Mouse (Mus musculus): ENCODE results near the gene Arhgap33. TPM values are rescaled to one million over a fixed set of nuclear protein-coding genes. Genes with fewer than 3 reads are reported as not detected.
A peak's percentile ranks its signal among the peaks of the same experiment; 100 is the strongest.

Gene Arhgap33
- total RNA-seq, 1 experiment from 2014 or later, result 10.3 TPM

DNA sequence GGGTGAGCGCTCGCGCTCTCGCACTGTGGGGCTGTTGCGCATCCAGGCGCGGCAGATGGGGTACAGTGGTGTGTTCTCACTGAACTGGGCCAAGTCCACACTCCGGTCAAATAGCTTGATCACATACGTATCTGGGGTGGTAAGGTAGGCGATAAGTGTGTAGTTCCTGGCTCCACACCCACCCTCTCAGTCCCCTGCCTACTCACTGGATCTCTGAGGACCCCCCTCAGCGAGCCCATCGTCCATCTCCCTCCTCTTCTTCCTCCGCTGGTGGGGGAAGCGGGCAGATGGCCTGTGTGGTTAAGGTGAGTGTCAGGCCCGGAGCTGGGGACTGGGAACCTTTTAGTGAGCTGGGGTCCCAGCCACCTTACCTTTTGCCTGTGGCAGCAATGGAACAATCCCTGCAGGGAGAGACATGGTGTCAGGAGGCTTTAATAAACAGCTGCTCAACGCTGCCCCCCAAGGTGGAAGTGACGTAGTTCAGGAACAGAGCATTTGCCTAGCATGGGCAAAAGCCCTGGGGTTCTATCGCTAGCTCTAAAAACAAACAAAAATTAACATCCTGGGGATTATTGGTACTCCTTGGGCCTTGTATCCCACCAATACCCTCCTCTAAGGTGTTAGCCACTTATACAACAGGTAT, 22.2 kb upstream of the Arhgap33 start:
- ATAC-seq (replicated peaks in 1 of 2; ENCODE audit: insufficient read depth in 1 of 2, low FRiP score in 2 of 2, low TSS enrichment in 1 of 2, low read depth in 1 of 2, poor library complexity in 2 of 2, severe bottlenecking in 2 of 2), result no peak

DNA sequence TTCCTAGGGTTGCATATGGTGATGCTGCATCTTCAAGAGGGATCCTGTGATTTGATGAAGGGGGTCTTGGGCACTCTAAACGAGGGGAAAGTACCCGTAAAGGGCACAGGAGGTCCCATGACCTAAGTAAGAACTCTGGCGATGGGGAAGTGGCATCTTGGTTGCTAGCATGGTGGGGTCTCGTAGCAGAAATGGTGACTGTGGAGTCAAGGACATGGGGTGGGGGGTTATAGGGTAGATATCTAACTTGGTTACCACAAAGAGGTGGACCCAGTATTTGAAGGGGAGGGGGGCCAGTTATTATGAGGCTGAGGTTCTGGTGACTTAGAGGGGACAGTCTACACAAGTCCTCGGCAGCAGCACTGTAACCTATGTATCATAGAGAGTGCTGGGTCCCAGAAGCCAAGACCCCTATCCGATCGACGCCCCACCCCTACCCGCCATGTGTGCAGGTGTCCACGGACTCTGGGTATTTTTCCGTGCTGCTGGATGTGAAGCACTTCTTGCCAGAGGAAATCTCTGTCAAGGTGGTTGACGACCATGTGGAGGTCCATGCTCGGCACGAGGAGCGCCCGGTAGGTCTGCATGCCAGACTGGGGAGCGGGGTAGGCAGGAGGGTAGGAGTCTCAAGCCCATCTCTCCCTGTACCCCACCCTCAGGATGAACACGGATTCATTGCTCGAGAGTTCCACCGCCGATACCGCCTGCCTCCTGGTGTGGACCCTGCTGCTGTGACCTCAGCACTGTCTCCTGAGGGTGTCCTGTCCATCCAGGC, 19.1 kb upstream of the Arhgap33 start:
- ATAC-seq (replicated peaks in 1 of 2; ENCODE audit: insufficient read depth in 1 of 2, low FRiP score in 2 of 2, low TSS enrichment in 1 of 2, low read depth in 1 of 2, poor library complexity in 2 of 2, severe bottlenecking in 2 of 2), result no peak

DNA sequence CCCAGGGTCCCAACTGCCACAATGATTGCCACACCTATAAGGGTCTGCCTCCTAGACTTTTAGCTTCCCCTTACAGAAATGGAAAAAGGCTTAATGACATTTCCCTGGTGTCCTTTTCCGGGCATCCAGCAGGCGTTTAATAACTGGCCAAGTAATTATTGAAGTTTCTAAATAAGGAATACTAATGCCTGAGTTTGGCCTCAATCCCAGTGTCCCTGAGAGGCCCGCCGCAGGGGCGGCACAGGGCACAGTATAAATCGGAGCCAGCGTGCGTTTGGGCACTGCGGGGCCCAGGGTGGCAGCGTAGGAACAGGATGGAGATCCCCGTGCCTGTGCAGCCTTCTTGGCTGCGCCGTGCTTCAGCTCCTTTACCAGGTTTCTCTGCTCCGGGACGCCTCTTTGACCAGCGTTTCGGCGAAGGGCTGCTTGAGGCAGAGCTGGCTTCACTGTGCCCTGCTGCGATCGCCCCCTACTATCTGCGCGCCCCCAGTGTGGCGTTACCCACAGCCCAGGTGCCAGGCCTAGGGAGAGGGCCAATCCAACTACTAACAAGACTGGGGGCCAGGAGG, 18.2 kb upstream of the Arhgap33 start:
- no peak for ATAC-seq (replicated peaks in 1 of 2; ENCODE audit: insufficient read depth in 1 of 2, low FRiP score in 2 of 2, low TSS enrichment in 1 of 2, low read depth in 1 of 2, poor library complexity in 2 of 2, severe bottlenecking in 2 of 2)

DNA sequence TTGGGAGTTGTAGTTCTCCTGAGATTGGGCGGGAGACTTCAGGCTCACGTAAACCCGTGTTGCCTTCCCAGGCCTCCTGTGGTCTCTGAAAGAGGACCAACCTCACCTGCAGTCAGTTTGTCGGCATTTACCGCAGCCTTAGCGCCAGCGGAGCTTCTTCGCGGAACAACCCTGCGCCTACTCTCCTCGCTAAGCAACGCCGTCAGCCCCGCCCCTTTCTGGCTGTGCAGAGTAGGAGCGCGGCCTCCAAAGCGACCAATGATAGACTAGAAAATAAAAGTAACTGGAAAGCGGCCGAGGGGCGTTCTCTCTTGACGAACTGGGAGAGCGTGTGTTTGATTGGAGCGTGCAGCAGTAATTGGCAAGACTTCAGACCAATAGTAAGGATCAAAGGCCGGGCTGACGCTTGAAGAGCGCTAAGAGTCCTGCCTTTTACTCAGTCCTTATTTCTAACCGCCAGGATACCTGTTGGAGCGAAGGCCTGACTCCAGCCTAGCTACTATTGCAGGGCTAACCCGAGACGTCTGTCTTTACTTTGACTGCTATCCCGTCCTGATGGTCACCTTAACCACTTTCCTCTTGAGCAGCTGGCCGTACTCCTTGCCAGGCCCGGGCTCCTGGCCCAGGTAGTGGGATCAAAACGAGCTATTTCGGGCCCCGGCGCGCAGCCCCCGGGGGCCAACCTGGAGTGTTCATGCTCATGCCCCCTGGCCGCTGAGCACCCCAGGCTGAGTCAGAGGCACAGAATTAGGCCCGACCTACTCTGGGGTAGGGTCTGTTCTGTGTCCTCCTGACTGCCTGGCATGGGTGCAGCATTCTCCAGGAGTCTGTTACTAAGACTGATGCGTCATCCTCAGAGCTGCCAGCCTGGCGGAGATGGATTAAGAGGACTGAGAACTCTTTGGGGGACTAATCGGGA, 17.5 kb upstream of the Arhgap33 start, which contains the start of the genes Hspb6 and Proser3:
Hspb6 (plus strand) TSS at position 77 of the 919 bp plus-strand sequence.
Proser3 (minus strand) TSS at position 198 of the 919 bp plus-strand sequence.
- ATAC-seq (replicated peaks in 1 of 2; ENCODE audit: insufficient read depth in 1 of 2, low FRiP score in 2 of 2, low TSS enrichment in 1 of 2, low read depth in 1 of 2, poor library complexity in 2 of 2, severe bottlenecking in 2 of 2), result peak; percentile 86 to 92

DNA sequence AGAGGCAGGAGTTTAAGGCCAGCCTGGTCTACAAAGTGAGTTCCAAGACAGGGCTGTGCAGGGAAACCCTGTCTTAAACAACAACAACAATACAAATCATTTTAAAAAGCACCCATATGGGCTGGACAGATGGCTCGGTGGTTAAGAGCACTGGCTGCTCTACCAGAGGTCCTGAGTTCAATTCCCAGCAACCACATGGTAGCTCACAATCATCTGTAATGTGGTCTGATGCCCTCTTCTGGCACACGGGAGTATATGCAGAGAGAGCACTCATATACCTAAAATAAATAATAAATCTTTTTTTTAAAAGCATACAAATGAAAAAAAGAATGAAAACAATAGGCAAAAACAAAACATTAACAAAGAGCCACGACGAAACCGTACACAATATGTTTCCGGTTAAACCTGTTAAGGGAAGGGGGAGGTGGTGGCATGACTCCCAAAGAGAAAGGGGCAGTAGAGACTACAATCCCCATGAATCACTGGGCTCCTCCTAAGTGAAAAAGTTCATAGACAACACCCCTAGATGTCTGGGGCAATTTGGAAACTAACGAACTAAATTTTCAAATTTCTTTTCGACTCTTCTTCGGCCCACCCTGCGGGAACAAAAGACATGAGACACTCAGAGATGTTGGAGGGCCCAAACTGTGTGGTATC, 16.7 kb upstream of the Arhgap33 start:
- peak; percentile 58 to 61 for ATAC-seq (replicated peaks in 1 of 2; ENCODE audit: insufficient read depth in 1 of 2, low FRiP score in 2 of 2, low TSS enrichment in 1 of 2, low read depth in 1 of 2, poor library complexity in 2 of 2, severe bottlenecking in 2 of 2)

DNA sequence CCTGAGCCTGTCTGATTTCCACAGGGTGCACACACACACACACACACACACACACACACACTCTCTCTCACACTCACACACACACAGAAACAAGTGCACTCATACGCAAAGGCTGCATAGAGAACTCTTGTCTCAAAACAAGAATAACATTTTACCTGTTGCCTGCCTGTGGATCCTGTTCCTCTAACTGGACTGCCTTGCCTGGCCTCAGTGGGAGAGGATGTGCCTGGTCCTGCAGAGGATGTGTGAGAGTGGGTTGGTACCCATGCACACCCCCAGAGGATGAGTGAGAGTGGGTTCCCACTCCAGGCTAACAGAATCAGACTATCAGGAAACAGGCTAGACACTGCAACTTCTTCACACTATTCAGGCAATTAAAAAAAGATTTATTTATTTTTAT, 15.7 kb upstream of the Arhgap33 start:
- no peak for ATAC-seq (replicated peaks in 1 of 2; ENCODE audit: insufficient read depth in 1 of 2, low FRiP score in 2 of 2, low TSS enrichment in 1 of 2, low read depth in 1 of 2, poor library complexity in 2 of 2, severe bottlenecking in 2 of 2)

DNA sequence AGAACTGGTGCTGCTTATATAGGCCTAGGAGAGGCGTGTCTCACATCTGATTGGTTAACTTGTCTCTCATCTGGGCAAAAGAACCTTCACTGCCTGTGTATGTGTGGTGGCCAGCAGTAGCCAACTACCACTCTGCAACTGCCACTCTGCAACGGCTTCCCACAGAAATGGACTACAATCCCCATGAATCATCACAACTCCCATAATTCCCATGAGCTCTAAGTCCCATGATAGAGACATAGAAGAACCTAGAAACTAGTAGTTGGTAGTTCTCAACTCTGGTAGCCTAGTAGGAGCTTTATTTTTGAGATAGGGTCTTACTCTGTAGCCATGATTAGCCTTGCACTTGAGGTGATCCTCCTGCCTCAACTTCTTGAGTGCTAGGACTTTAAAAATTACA, 15.0 kb upstream of the Arhgap33 start:
- ATAC-seq (replicated peaks in 1 of 2; ENCODE audit: insufficient read depth in 1 of 2, low FRiP score in 2 of 2, low TSS enrichment in 1 of 2, low read depth in 1 of 2, poor library complexity in 2 of 2, severe bottlenecking in 2 of 2), result no peak

DNA sequence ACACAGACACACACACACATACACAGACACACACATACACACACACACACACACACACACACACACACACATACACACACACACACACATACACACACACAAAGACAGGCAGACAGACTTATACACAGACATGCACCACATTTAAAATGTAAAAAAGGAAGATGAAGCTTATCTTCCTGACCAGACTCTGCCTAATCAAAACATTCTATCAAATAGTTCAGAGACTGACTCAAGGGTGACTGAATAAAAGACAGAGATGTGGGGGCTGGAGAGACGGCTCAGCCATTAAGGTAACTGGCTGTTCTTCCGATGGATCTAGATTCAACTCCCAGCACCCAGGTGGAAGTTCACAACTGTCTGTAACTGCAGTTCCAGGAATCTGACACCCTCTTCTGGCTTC, 9.5 kb upstream of the Arhgap33 start:
- no peak for ATAC-seq (replicated peaks in 1 of 2; ENCODE audit: insufficient read depth in 1 of 2, low FRiP score in 2 of 2, low TSS enrichment in 1 of 2, low read depth in 1 of 2, poor library complexity in 2 of 2, severe bottlenecking in 2 of 2)

DNA sequence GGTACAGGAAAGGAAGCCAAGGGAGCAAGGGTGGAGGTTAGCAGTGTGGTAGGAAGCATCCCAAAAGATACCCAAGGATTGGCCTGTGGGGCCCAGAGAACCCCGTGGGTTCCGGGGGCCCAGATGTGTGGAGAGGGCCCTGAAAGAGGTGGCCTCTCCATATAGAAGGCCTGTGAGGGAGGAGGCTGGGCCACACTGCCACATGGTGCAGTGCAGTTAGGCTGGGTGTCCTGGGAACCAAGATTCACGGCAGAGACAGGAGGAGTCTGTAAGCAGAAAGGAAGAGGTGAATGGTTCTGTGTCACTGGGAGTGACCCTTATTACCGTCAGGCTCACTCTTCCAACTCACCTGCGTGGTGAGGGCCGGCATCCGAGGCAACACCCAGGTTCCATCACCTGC, 5.7 kb upstream of the Arhgap33 start:
- ATAC-seq (replicated peaks in 1 of 2; ENCODE audit: insufficient read depth in 1 of 2, low FRiP score in 2 of 2, low TSS enrichment in 1 of 2, low read depth in 1 of 2, poor library complexity in 2 of 2, severe bottlenecking in 2 of 2), result no peak

DNA sequence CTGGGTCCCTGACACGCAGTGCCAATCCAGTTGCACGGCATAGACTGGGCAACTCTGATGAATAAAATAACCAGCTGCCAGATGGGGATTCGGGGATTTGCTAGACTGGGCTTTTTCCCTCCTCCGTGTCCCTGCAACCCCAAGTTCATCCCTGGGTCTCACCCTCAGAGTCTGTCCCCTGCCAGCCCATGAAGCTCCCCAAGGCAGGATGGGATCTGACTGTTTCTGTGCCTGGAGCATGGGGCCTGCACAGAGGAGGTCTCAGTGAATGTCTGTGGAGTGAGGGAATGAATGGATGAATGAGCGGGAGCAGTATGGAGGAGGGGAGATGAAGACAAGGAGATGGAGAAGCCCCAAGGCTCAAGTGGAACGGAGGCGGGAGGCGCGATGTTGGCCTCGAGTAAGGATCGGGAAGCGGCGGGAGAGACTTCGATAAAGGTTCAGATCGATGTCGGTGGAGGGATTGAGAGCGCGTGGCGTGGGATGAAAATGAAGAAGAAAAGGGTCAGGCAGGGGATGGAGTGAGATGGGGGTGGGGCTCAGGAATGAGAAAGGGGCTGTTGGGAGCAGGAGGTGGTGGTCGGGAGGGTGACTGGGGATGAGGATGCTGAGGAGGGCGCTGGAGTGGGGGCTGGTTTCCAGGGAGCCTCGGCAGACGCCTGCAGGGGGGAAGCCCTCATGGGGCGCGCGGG, 773 bp downstream of the Arhgap33 start:
- 0 out of 4 replicates have a peak, but pooled peaks of 1 of the 2 experiments have one; percentile 1 for ATAC-seq (replicated peaks in 1 of 2; ENCODE audit: insufficient read depth in 1 of 2, low FRiP score in 2 of 2, low TSS enrichment in 1 of 2, low read depth in 1 of 2, poor library complexity in 2 of 2, severe bottlenecking in 2 of 2)

DNA sequence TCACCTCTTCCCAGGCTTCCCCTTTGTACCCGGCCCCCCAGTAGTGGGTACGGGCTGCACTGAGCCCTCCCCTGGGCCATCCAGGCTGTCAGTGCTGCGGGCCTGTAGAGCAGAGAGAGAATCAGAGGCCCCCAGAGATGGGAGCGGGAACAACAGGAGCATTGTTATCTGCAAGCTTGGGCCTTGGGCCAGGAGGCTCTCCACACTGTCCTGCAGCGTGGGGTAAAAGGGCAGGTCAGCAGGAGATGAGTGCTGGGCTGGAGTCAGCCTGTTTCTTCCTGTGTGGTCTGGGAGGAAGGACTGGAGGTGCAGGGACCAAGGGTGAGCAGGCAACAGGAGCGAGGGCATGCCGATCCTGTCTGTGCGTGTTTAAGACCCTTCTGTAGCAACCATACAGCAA, 1.9 kb downstream of the Arhgap33 start:
- no peak for ATAC-seq (replicated peaks in 1 of 2; ENCODE audit: insufficient read depth in 1 of 2, low FRiP score in 2 of 2, low TSS enrichment in 1 of 2, low read depth in 1 of 2, poor library complexity in 2 of 2, severe bottlenecking in 2 of 2)

DNA sequence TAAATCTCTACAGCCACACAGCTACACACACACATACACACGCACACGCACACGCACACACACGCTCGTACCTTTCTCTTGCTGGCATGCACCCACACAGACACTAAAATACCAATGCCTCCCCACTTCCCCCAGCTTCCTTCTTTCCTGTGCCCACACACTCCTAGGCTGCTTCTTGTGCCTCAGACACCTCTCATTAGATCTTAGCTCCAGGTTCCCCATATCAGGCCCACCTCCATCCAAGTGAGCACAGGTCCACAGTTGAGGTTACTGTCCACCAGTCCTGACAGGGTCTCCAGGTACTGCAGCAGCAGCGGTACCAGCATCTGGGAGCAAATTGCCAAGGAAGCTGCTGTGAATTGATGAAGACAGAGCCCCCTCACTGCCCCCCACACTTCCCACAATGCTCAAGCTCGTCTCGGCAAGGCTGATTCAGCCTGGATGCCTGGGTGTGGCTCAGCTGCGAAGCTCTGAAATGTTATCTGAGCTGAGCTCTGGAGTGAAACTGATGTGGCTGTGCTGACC, 3.5 kb downstream of the Arhgap33 start:
- no peak for ATAC-seq (replicated peaks in 1 of 2; ENCODE audit: insufficient read depth in 1 of 2, low FRiP score in 2 of 2, low TSS enrichment in 1 of 2, low read depth in 1 of 2, poor library complexity in 2 of 2, severe bottlenecking in 2 of 2)

DNA sequence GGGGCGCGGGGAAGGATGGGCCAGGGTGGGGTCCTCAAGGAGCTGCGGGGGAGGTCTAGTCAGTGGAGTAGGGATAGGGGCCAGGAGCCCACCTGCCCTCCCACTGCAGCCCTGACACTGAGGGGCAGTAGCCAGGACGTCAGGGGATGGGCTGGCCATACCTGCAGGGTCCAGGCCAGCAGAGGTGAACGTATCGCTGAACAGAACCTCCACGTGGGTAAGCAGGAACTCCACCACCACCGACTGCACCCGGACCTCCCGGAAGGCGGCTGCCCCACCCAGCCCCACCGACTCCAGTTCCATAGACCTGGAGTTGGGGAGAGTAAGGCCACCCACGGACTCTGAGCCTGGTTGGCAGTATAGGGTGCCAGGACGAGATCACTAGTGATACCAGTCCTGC, 7.9 kb downstream of the Arhgap33 start:
- ATAC-seq (replicated peaks in 1 of 2; ENCODE audit: insufficient read depth in 1 of 2, low FRiP score in 2 of 2, low TSS enrichment in 1 of 2, low read depth in 1 of 2, poor library complexity in 2 of 2, severe bottlenecking in 2 of 2), result no peak

DNA sequence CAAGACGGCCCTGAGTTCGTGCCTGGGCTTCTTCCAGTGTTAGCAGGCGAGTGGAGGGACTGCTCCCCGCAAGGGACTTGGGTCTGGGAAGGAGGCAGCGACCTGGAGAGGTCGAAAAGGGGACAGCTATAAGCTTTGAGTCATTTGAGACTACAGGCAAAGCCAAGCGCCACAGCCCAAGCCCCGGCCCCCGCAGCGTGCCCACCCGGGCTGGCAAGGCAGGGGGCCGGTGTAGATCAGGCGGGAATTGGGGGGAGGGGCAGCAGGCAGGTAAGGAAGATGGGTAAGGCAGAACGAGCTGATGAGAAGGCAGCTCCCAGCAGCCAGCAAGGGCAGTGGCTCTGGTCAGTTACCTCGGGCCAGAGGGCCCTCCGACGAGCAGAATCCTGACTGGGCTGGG, 8.5 kb downstream of the Arhgap33 start:
- no peak for ATAC-seq (replicated peaks in 1 of 2; ENCODE audit: insufficient read depth in 1 of 2, low FRiP score in 2 of 2, low TSS enrichment in 1 of 2, low read depth in 1 of 2, poor library complexity in 2 of 2, severe bottlenecking in 2 of 2)

DNA sequence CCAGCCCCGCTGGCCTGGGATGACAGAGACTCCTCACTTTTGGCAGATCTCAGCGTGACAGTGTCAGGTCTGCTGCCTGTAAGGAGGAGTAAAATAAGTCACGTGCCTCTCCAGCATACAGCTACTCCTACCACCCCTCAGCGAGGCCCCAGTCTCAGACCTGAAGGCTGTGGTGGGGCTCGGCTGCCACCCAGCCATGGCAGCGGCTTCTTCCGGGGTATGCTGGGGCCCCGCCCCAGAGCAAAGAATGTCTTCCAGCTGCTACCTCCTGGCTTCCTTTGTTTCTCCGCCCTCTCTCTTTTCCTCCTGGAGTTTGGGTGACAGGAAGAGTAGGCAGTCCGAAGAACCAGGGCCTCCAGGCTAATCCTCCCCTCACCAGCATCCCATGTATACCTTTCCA, 8.9 kb downstream of the Arhgap33 start:
- ATAC-seq (replicated peaks in 1 of 2; ENCODE audit: insufficient read depth in 1 of 2, low FRiP score in 2 of 2, low TSS enrichment in 1 of 2, low read depth in 1 of 2, poor library complexity in 2 of 2, severe bottlenecking in 2 of 2), result no peak

DNA sequence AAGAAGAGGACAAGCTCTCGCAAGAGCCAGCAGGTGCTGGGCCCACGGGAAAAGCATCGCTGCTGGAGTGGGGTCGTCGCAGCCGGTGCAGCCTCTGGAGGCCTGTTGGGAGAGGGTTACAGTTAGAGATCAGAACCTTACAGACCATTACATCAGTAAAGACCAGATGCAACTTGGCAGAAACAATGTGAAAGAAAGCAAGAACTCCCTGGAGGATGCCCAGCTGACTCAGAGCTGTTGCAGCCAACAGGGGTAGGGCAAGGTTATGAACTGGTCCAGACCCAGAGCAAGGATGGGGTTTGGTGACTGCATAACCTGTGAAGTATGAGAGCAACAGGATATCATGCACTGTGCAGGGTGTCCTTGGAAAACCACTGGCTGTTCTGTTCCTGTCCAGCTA, 10.4 kb downstream of the Arhgap33 start:
- ATAC-seq (replicated peaks in 1 of 2; ENCODE audit: insufficient read depth in 1 of 2, low FRiP score in 2 of 2, low TSS enrichment in 1 of 2, low read depth in 1 of 2, poor library complexity in 2 of 2, severe bottlenecking in 2 of 2), result no peak
